Comparison of ENCODE assay signal across 11 mouse cellular contexts in genomic region chr8:94104146-94104545, GRCm38 (mm10). TPM values are rescaled to one million over a fixed set of nuclear protein-coding genes. Genes with fewer than 3 reads are reported as not detected.
DNase-seq lines count a peak whose midpoint lies in the region; ATAC-seq and TF ChIP-seq lines count a peak whose summit lies in the region.
"Had no signal": no experiment of that assay in that cellular context is flagged by ENCODE, and none has a peak within 500 bp of the region (broad histone marks: within the 10 kb centered on the region; RNA-seq: fewer than 3 reads in every experiment).

No protein-coding gene starts in this region.

- no peak overlapping the region for H3K4me3 ChIP-seq in kidney, postnatal 0 days (replicated peaks; ENCODE audit: low read depth, low read length)
- H3K4me3 ChIP-seq: liver, embryonic 13.5 days had no signal

- no peaks in the 10 kb centered on the region for H3K36me3 ChIP-seq in kidney, postnatal 0 days (ENCODE audit: insufficient read depth, low read length)
- H3K36me3 ChIP-seq: liver, embryonic 13.5 days had no signal

- H3K27ac ChIP-seq in kidney, postnatal 0 days: no peak overlapping the region
- H3K27ac ChIP-seq: liver, embryonic 13.5 days had no signal

- no peaks in the 10 kb centered on the region for H3K9me3 ChIP-seq in kidney, postnatal 0 days (replicated peaks; ENCODE audit: low read length)
- H3K9me3 ChIP-seq: liver, embryonic 13.5 days had no signal

- ATAC-seq in kidney, postnatal 0 days (replicated peaks; ENCODE audit: low FRiP score, low read depth): no peak

- H3K4me1 ChIP-seq in kidney, postnatal 0 days (replicated peaks; ENCODE audit: insufficient read depth, low read length): no peaks in the 10 kb centered on the region

- WGBS in kidney, postnatal 0 days: 52% methylated on average over 5 of the region's 5 CpGs

- no peaks in the 10 kb centered on the region for H3K27me3 ChIP-seq in kidney, postnatal 0 days (ENCODE audit: insufficient read depth, low read length)

- DNase-seq in kidney, postnatal 0 days (ENCODE audit: low spot score): peak; percentile 44
- DNase-seq in kidney, adult 8-10 months: no peak
- DNase-seq in ES-CJ7 (ENCODE audit: low read depth, low spot score): peak; percentile 54
- peak; percentile 77 for DNase-seq in brain, adult 2 months (ENCODE audit: low read depth, low spot score)
- peak; percentile 28 for DNase-seq in lung, postnatal 14 days
- no peak for DNase-seq in thymus, postnatal 36 days
- no peak for DNase-seq in gastrocnemius, postnatal 10 days
- DNase-seq in embryo, embryonic 10 days (ENCODE audit: low spot score): no peak
- DNase-seq: liver, embryonic 13.5 days had no signal

- no peak overlapping the region for H3K9ac ChIP-seq in kidney, postnatal 0 days (ENCODE audit: low read depth, low read length)
- H3K9ac ChIP-seq: liver, embryonic 13.5 days had no signal

- peak; percentile 55 for TF ChIP-seq CTCF in kidney, postnatal 0 days (IDR thresholded peaks at IDR 0.05; ENCODE audit: low read depth)

- H3K4me2 ChIP-seq in kidney, postnatal 0 days (ENCODE audit: low read length): no peak overlapping the region
- H3K4me2 ChIP-seq: liver, embryonic 13.5 days had no signal

RNA-seq across cellular contexts. Expression of gene Bbs2, which starts 5.4 kb away (rescaled TPM):
- 14.2 and 15.7 TPM in 2 replicates for polyA plus RNA-seq in kidney, postnatal 0 days (2015; fragmentation: Nextera tagmentation; extraction: Ambion mirVana)
- total RNA-seq in gastrocnemius, postnatal 10 days (2021): 1 to 10 TPM; 3.9 to 4.7 TPM

RNA-seq across cellular contexts. Expression of gene Mt4, which starts 32.9 kb away (rescaled TPM):
- polyA plus RNA-seq in kidney, postnatal 0 days (2015; fragmentation: Nextera tagmentation; extraction: Ambion mirVana): not detected in 2 replicates
- not detected for total RNA-seq in gastrocnemius, postnatal 10 days (2021)
- total RNA-seq: common myeloid progenitor, adult 5-6 weeks; granulocyte monocyte progenitor cell, adult 5-6 weeks had no signal

RNA-seq across cellular contexts. Expression of gene Mt3, which starts 48.3 kb away (rescaled TPM):
- 2.2 and 2.7 TPM in 2 replicates for polyA plus RNA-seq in kidney, postnatal 0 days (2015; fragmentation: Nextera tagmentation; extraction: Ambion mirVana)
- total RNA-seq in gastrocnemius, postnatal 10 days (2021): 10 to 100 TPM; 11.0 to 22.2 TPM
- total RNA-seq: common myeloid progenitor, adult 5-6 weeks; granulocyte monocyte progenitor cell, adult 5-6 weeks had no signal

Comparison
In these comparisons a context has a peak if more than half of its experiments do, and no peak if none do; other contexts are left out.
1. DNase-seq: peak in kidney, postnatal 0 days (single experiment), ES-CJ7 (single experiment), brain, adult 2 months (single experiment) and lung, postnatal 14 days (single experiment); none in kidney, adult 8-10 months (0 of 2), thymus, postnatal 36 days (0 of 2), gastrocnemius, postnatal 10 days (single experiment) and embryo, embryonic 10 days (single experiment).